Mouse (Mus musculus) gastrocnemius, postnatal 4 days (tissue): ENCODE results near the gene Nxf1. TPM values are rescaled to one million over a fixed set of nuclear protein-coding genes. Genes with fewer than 3 reads are reported as not detected.
A peak's percentile ranks its signal among the peaks of the same experiment; 100 is the strongest.
"Not testable (repeated sequence)": the region's sequence is repeated elsewhere in the genome, so short reads cannot be mapped to it uniquely, and the experiment has no call there.

ENCODE experiments used
- DNase-seq, 2 experiments: peaks; one replicate each; pipeline ENCODE4 v3.0.0; 2021 to 2022; ENCODE audit warnings: low spot score in 2 of 2, mixed read lengths in 2 of 2
- total RNA-seq, 2 experiments: library from RNA; stranded (reverse); gene quantifications; 2 replicates each; pipeline ENCODE4 v1.2.3; 2021

Gene Nxf1
- total RNA-seq, 2 experiments from 2014 or later: 70.4 to 80.5 TPM

GRCm38 (mm10) chr19:8723574-8724346, 33.1 kb upstream of the Nxf1 start:
- DNase-seq: peak in 1 of 2 experiments; percentile 14

GRCm38 (mm10) chr19:8724392-8724791, 32.5 kb upstream of the Nxf1 start:
- DNase-seq: no peak

GRCm38 (mm10) chr19:8725081-8725613, 31.7 kb upstream of the Nxf1 start:
- DNase-seq: no peak

GRCm38 (mm10) chr19:8726609-8727390, 30.1 kb upstream of the Nxf1 start:
- no peak for DNase-seq

GRCm38 (mm10) chr19:8727495-8728114, 29.3 kb upstream of the Nxf1 start:
- no peak for DNase-seq

- DNase-seq: not testable (repeated sequence)
Measured at GRCm38 (mm10) chr19:8728335-8729099, 28.4 kb upstream of the Nxf1 start.

- DNase-seq: no peak
Measured at GRCm38 (mm10) chr19:8734334-8734733, 22.5 kb upstream of the Nxf1 start.

- DNase-seq: peak; percentile 87 to 93
Measured at GRCm38 (mm10) chr19:8735389-8736159, 21.3 kb upstream of the Nxf1 start, which contains the start of gene Wdr74. Gene Wdr74 (plus strand): TSS chr19:8735827.

GRCm38 (mm10) chr19:8736160-8736467, 20.8 kb upstream of the Nxf1 start:
- no peak for DNase-seq

- DNase-seq: no peak
Measured at GRCm38 (mm10) chr19:8738911-8739310, 18.0 kb upstream of the Nxf1 start.

- DNase-seq: no peak
Measured at GRCm38 (mm10) chr19:8739646-8740045, 17.2 kb upstream of the Nxf1 start.

GRCm38 (mm10) chr19:8740603-8741002, 16.3 kb upstream of the Nxf1 start, which contains the start of gene 1700092M07Rik:
Gene 1700092M07Rik (plus strand): TSS chr19:8740718.
- DNase-seq: peak in 1 of 2 experiments; percentile 8

- DNase-seq: peak; percentile 83 to 94
Measured at GRCm38 (mm10) chr19:8741243-8741869, 15.5 kb upstream of the Nxf1 start, which contains the start of gene Stx5a. Gene Stx5a (plus strand): TSS chr19:8741413.

- peak in 1 of 2 experiments; percentile 13 for DNase-seq
Measured at GRCm38 (mm10) chr19:8742176-8742575, 14.7 kb upstream of the Nxf1 start.

GRCm38 (mm10) chr19:8745382-8745781, 11.5 kb upstream of the Nxf1 start:
- DNase-seq: no peak

GRCm38 (mm10) chr19:8747368-8747767, 9.5 kb upstream of the Nxf1 start:
- DNase-seq: no peak

- DNase-seq: no peak
Measured at GRCm38 (mm10) chr19:8755652-8756051, 1.2 kb upstream of the Nxf1 start.

- DNase-seq: no peak
Measured at GRCm38 (mm10) chr19:8757471-8757998, 662 bp downstream of the Nxf1 start.

- DNase-seq: no peak
Measured at GRCm38 (mm10) chr19:8758899-8759298, 2.0 kb downstream of the Nxf1 start.
